8 mouse cellular contexts compared by ENCODE assay signal in the genomic region with DNA sequence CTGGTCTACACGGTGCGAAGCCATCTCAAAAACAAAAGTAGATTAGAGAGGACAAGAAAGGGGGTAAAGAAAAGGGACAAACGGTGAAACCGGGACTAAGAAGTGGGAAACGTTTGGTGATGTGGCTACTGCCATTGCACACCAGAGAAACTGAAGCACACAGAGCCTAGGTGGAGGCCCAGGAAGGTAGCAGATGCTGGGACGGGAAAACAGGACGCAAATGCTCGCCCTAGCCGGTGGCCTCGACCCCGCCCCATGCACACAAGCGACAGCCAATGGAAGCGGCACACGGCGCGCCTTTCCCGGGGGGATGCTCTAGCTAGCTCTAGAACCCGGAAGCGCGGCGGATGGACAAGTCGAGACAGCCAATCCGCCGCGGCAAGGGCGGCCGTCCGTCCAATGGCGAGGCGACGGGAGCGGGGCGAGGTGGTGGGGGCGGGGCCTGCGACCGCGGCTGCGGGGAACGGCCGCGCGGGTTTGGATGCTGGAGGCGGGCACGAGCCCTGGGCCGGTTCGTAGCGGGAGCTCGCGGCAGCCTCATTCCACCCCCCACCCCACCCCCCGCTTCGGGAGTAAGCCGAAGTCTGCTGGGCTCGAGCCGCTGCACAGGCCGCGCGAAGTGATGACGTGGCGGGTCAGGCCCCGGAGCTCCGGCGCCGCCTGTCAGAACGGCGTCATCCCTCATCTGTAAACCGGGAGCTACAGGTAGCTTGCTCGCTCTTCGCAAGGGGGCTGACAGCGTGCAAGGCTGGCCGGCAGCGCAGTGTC. TPM values are rescaled to one million over a fixed set of nuclear protein-coding genes. Genes with fewer than 3 reads are reported as not detected.
A peak's percentile ranks its signal among the peaks of the same experiment; 100 is the strongest.
DNase-seq lines count a peak whose midpoint lies in the region; ATAC-seq lines count a peak whose summit lies in the region.

A gene (plus strand): TSS at position 459 of the 768 bp plus-strand sequence.

- peaks cover 18% of the 10 kb centered on the region for H3K4me1 ChIP-seq in hindbrain, embryonic 14.5 days (replicated peaks; ENCODE audit: control insufficient read depth, insufficient read depth, low read length)

- H3K4me2 ChIP-seq in hindbrain, embryonic 14.5 days (replicated peaks): peak within 1 kb of the TSS; percentile 64

- DNase-seq in R1 (ENCODE audit: low read depth, low spot score): peak; percentile 98
- DNase-seq in cerebellum, postnatal 25 days: peak; percentile 93 to 96
- peak; percentile 74 to 81 for DNase-seq in frontal cortex, postnatal 25 days (ENCODE audit: low spot score in 2 of 2)
- DNase-seq in hindbrain, embryonic 14.5 days (ENCODE audit: low spot score): peak; percentile 99
- peak; percentile 88 to 89 for DNase-seq in layer of hippocampus, postnatal 36 days
- peak; percentile 96 for DNase-seq in lung, postnatal 36 days
- DNase-seq in retina, postnatal 1 day: peak; percentile 99
- peak; percentile 76 to 88 for DNase-seq in urinary bladder, adult 18-20 months (ENCODE audit: low spot score in 2 of 2)

- H3K36me3 ChIP-seq in hindbrain, embryonic 14.5 days (replicated peaks; ENCODE audit: control insufficient read depth, insufficient read depth): peaks cover 29% of the 10 kb centered on the region

- H3K27me3 ChIP-seq in hindbrain, embryonic 14.5 days (ENCODE audit: control insufficient read depth, insufficient read depth, low read length): no peaks in the 10 kb centered on the region

- WGBS in hindbrain, embryonic 14.5 days: 1% methylated on average over 56 of the region's 71 CpGs

- peak; percentile 96 for ATAC-seq in hindbrain, embryonic 14.5 days (ENCODE audit: low FRiP score)

- peak within 1 kb of the TSS; percentile 97 for H3K27ac ChIP-seq in hindbrain, embryonic 14.5 days

- no peaks in the 10 kb centered on the region for H3K9me3 ChIP-seq in hindbrain, embryonic 14.5 days (ENCODE audit: control insufficient read depth, low read length)

- peak within 1 kb of the TSS; percentile 74 for H3K9ac ChIP-seq in hindbrain, embryonic 14.5 days

- peak within 1 kb of the TSS; percentile 53 for H3K4me3 ChIP-seq in hindbrain, embryonic 14.5 days (replicated peaks; ENCODE audit: low read length)

RNA-seq across cellular contexts. Expression of the gene that starts here (rescaled TPM):
- polyA plus RNA-seq in hindbrain, embryonic 14.5 days (2014; fragmentation: Nextera tagmentation; extraction: Ambion mirVana): 7.0 and 7.5 TPM in 2 replicates
- 10 to 100 TPM; 11.8 to 12.6 TPM for total RNA-seq in layer of hippocampus, postnatal 36 days (2021)

Comparison
In these comparisons a context has a peak if more than half of its experiments do, and no peak if none do; other contexts are left out.
1. Peak in every context shown above with its lines: DNase-seq, ATAC-seq, H3K4me3 ChIP-seq and H3K27ac ChIP-seq.